Mouse (Mus musculus): ENCODE results near the gene Gm5767.

Gm5767 gene

DNA sequence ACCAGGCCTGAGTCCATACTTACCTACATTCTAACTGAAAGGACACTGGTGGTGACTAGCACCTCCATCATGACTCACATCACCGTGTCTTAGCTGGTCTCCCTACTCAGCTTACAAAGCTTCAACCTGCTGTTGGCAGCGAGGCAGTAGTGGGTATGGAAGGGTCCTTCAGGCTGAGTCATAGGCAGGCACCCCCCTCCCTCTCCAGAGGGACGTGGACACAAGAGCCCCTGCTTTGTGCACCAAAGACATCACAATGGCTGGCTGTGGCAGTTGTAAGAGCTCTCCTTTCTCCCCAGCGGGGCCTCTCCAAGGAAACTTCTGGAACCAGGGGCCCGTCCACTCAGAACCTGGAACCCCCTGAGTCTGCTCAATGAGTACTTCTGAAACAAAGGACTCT lies at the start of gene Gm5767:
Gene Gm5767, plus strand, starts transcription at position 301 of the 400 bp plus-strand sequence.
- DNase-seq (ENCODE audit: low spot score), result no peak

DNA sequence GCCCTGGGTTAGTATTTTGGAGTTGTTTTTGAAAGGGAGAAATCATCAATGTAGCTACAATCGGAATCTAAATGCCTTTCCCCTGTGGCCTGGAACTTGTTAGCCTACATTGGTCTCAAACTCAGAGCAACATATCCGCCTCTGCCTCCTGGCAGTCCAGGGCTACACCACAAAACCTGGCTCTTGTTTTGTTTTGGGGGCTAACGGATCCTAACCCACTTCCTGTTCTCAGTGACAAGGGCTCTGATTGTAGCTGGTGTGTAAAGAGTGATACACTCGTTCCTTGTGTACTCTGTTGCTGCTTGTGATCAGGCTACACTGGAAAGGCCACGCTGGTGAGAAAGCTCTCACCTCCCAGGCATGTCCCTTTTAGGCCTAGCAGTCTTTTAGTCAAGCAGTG lies 49.1 kb upstream of the Gm5767 start:
- no peak for DNase-seq (ENCODE audit: low spot score)

DNA sequence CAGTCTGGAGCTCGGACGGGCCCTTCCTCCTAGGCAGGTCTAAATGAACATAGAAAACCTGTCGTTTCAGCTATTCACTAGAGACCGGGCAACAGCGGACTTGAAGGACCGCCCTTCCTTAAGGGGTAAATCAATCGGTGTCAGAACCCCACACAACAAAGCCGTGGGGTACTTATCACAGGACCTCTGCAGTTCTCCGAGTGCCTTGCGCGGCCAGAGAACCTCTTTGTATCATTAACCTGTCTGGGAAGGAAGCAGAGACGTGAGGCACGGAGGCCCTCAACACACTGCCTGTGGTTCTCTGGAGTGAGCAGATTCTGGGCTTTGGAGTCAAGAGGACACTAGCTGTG lies 43.7 kb upstream of the Gm5767 start:
- no peak for DNase-seq (ENCODE audit: low spot score)

DNA sequence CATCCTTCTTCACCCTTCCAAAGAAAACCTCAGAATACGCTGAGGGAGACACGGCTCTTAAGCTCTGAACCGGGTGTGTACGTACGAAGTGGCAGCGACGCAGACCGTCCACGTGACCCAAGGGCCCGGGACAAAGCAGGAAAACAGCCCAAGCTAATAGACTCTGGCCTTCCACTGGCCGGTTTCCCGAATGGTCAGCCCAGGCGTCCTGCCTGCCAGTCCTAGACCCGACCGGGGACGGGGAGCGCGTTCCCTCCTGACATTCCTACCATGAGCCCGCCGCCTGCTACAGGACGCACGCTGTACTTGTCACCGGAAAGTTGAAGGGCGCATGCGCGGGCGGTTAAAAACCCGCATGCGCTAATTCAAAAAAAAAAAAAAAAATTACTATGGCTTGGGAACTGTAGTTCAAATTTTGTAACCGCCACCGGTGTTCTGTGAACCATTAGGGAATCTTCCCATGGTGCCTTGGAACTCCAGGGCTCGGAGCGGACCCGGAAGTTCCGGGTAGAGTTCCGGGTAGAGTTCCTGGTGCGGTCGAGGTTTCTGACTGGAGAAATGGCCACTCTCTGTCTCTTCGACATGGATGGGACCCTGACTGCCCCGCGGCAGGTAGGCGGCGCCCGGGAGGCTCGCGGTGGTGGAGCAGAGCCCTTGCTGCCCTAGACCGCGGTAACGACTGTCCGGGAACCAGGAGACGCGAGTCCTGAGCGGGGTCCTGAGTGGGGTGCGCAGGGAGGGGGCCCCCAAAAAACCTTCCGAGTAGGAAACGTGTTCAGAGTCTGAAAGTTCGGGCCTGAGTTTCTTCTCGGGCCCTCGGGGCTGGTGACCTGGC lies 43.1 kb upstream of the Gm5767 start, which contains the start of the genes Pmm2 and Tmem186:
Gene Pmm2, plus strand, starts transcription at position 458 of the 835 bp plus-strand sequence.
Gene Tmem186, minus strand, starts transcription at position 496 of the 835 bp plus-strand sequence.
- DNase-seq (ENCODE audit: low spot score), result peak; percentile 87

DNA sequence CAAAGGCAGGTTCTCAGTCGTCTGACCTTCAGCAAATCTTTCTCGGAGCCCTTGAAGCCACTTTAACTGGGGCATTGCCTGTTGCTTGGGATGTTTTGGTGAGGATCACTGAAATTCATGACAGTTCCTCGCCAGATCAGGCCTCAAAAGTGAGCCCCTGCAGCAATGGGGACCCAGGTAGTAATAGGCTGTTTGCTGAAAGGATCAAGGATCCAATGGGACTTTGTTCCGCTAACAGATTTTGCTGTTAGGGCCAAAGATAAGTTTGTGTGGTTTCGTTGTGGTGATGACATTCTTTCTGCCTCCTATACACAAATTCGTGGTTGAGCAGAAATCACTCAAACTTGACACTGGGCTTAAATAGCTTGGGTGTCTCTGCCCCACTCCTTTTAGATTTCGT lies 42.4 kb upstream of the Gm5767 start:
- no peak for DNase-seq (ENCODE audit: low spot score)

DNA sequence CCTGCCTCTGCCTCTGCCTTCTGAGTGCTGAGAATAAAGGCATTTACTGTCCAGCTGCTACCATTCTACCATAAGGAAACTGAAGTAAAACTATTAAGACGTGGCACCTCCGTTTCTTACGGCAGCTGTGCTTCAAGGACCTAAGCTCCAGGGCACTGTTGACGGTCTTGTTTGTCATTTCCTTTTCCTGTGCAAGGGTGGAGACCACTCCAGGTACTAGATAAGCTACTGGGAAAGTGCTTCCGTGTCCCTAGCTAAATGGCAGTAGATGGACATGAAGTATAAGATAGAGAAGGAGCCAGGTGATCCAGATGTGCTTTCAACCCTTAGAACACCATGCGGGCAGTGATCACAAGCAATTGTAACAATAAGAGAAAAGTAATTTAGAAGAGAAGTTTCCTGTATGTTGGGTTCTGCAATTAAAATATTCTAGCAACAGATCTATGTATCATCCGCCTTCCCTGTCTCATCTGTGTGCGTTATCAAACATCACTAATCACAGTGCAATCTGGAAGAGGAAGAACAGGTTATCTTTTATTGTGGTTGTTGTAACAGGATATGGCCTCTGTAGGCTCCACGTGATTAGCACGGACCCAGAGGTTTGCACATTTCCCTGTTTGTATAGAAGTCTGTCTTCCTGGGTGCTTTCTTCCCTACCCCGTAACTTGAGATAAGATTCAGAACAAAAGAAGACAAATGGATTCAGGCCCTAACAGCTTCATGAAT lies 40.9 kb upstream of the Gm5767 start:
- no peak for DNase-seq (ENCODE audit: low spot score)

GRCm38 (mm10) chr16:8643855-8644254 lies 36.7 kb upstream of the Gm5767 start:
- DNase-seq (ENCODE audit: low spot score), result peak; percentile 65

DNA sequence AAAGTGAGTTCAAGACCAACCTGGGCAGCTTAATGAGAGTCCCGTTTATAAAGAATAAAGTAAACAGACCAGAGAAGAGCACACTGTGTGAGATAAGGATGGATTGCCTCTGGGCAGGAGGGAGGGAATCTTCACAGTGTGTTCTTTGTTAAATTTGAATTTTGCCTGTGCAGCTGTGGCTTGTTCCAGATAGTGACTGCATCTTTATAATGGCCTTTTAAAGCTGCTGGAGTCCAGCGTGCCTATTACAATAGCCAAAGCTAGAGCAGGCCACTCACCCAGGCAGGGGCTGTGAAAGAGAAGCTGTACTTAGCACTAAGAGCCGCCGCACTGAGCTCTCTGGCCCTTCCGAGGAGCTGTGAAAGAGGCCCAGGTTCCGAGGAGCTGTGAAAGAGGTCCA lies 35.0 kb upstream of the Gm5767 start:
- DNase-seq (ENCODE audit: low spot score), result no peak

DNA sequence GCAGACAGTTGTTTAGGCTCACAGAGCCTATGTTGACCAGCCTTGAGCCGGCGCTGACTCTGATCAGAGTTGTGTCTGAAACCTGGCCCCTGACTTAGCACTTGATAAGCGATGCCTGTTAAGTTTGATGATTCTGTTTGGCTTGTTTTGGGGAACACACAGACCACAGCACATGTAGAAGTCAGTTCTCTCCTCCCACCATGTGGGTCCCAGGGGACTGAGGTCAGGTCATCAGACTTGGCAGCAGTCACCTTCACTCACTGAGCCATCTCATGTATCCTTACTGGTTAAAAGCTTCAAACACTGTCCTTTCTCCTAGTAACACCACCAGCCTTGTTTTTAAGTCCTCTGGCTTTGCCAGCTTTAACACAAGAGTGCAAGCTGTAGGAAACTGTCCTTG lies 30.6 kb upstream of the Gm5767 start:
- no peak for DNase-seq (ENCODE audit: low spot score)

- no peak for DNase-seq (ENCODE audit: low spot score)
These were observed 25.5 kb upstream of the Gm5767 start for GRCm38 (mm10) chr16:8655108-8655507.

DNA sequence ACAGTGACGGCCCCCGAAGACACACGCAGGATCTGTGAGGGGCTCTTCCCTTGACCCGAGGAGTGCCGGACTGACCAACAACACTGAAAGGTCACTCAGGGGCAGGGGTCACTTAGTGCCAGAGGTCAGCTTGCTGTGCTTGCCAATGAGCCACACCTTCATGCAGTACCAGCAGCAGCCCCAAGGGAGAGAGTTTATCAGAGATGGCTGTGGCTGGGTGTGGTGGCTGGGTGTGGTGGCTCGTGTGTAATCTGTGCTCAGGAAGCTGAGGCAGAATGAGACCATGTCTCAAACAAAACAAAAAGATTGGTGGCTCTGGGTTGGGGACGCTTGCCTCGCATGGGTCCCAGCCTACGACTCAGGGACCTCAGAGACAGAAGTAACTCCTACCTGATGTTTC lies 25.0 kb upstream of the Gm5767 start:
- DNase-seq (ENCODE audit: low spot score), result no peak

- no peak for DNase-seq (ENCODE audit: low spot score)
These were observed 24.3 kb upstream of the Gm5767 start for GRCm38 (mm10) chr16:8656256-8656655.

- DNase-seq (ENCODE audit: low spot score), result no peak
These were observed 22.2 kb upstream of the Gm5767 start for GRCm38 (mm10) chr16:8658349-8658748.

- DNase-seq (ENCODE audit: low spot score), result no peak
These were observed 21.8 kb upstream of the Gm5767 start for GRCm38 (mm10) chr16:8658764-8659163.

DNA sequence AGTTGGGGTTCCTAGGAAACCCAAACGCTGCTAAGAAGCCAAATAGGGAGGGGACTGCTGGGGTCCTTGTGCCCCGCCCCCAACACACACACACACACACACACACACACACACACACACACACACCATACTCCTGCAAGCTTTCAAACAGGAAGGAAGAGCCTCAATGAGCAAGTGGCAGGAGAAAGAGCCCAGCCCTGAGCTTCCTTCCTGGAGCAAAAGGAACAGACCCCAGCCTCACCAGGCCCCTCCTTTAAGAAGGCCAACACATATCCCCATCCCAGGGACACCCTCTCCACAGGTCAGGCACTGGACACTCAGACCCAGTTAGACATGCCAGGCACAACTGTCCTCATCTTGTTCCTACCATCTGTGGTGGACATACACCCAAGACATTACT lies 17.5 kb upstream of the Gm5767 start:
- DNase-seq (ENCODE audit: low spot score), result no peak

GRCm38 (mm10) chr16:8663606-8664539 lies 16.7 kb upstream of the Gm5767 start:
- no peak for DNase-seq (ENCODE audit: low spot score)

- DNase-seq (ENCODE audit: low spot score), result no peak
These were observed 15.2 kb upstream of the Gm5767 start for GRCm38 (mm10) chr16:8665367-8665766.

- DNase-seq (ENCODE audit: low spot score), result no peak
These were observed 14.1 kb upstream of the Gm5767 start for GRCm38 (mm10) chr16:8666452-8666851.

- DNase-seq (ENCODE audit: low spot score), result no peak
These were observed 13.3 kb upstream of the Gm5767 start for GRCm38 (mm10) chr16:8667261-8667660.

DNA sequence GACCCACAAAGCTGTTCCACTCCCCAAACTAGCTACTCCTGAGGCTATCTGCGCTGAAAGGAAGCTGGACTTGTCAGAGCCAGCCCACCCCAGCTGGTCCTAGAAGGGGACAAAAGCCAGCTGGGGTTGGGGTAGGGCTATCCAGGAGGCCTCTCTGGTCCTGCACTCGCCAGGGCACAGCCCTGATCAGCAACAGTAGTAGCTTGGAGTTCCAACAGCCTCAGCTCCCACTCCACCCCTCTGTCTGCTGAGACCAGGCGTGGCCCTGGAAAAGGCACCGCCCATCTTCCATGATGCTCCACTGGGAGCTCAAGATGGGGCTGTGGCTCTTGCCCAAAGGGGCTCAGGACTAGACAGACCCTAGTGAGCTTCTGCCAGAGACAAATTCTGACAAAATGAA lies 12.8 kb upstream of the Gm5767 start:
- no peak for DNase-seq (ENCODE audit: low spot score)

- DNase-seq (ENCODE audit: low spot score), result no peak
These were observed 12.2 kb upstream of the Gm5767 start for GRCm38 (mm10) chr16:8668386-8668785.

GRCm38 (mm10) chr16:8669432-8669831 lies 11.1 kb upstream of the Gm5767 start:
- no peak for DNase-seq (ENCODE audit: low spot score)
